Mouse (Mus musculus): ENCODE results near the gene Cab39. TPM values are rescaled to one million over a fixed set of nuclear protein-coding genes. Genes with fewer than 3 reads are reported as not detected.

Cab39 gene
- total and polyA plus RNA-seq, 2 experiments: 17.5 to 54.0 TPM

- H3K36me3 ChIP-seq (ENCODE audit: control insufficient read depth, insufficient read depth, low read length): no peaks in the 10 kb centered on the region
- TF ChIP-seq POLR2A (IDR thresholded peaks at IDR 0.05; ENCODE audit: extremely low read depth, insufficient read depth, low read length) (0 out of 2 replicates have a peak, but pooled peaks have one; percentile 13), CTCF (IDR thresholded peaks at IDR 0.05; ENCODE audit: low read depth, low read length) (no peak)
- no peaks in the 10 kb centered on the region for H3K27me3 ChIP-seq (ENCODE audit: control insufficient read depth, insufficient read depth, low read length)
- DNase-seq (ENCODE audit: extremely low read depth, low read depth, low spot score): peak; percentile 86
- WGBS: under 1% methylated on average over 38 of the region's 38 CpGs
- peaks cover 14% of the 10 kb centered on the region; the same call in 1 of the 2 replicates for H3K4me1 ChIP-seq (ENCODE audit: control insufficient read depth, insufficient read depth, low read length)
- peak overlapping the region; percentile 83 for H3K27ac ChIP-seq (replicated peaks; ENCODE audit: insufficient read depth, low read depth, low read length)
- peaks cover 24% of the 10 kb centered on the region for H3K79me2 ChIP-seq (ENCODE audit: control insufficient read depth, insufficient read depth, low read length)
- H3K4me3 ChIP-seq (ENCODE audit: insufficient read depth, low read depth, low read length): peak overlapping the region; percentile 93
- H3K9ac ChIP-seq (ENCODE audit: low read depth, low read length): peak overlapping the region; percentile 99
Measured at GRCm38 (mm10) chr1:85794106-85794771, 998 bp downstream of the Cab39 start.

- peaks cover 24% of the 10 kb centered on the region for H3K79me2 ChIP-seq (ENCODE audit: control insufficient read depth, insufficient read depth, low read length)
- no peak overlapping the region for H3K9ac ChIP-seq (ENCODE audit: low read depth, low read length)
- peaks cover 14% of the 10 kb centered on the region; the same call in 1 of the 2 replicates for H3K4me1 ChIP-seq (ENCODE audit: control insufficient read depth, insufficient read depth, low read length)
- H3K27me3 ChIP-seq (ENCODE audit: control insufficient read depth, insufficient read depth, low read length): no peaks in the 10 kb centered on the region
- TF ChIP-seq POLR2A (IDR thresholded peaks at IDR 0.05; ENCODE audit: extremely low read depth, insufficient read depth, low read length) (no peak), CTCF (IDR thresholded peaks at IDR 0.05; ENCODE audit: low read depth, low read length) (no peak)
- H3K4me3 ChIP-seq (ENCODE audit: insufficient read depth, low read depth, low read length): no peak overlapping the region
- H3K36me3 ChIP-seq (ENCODE audit: control insufficient read depth, insufficient read depth, low read length): no peaks in the 10 kb centered on the region
- WGBS: 34% methylated on average over 3 of the region's 3 CpGs
- no peak overlapping the region for H3K27ac ChIP-seq (replicated peaks; ENCODE audit: insufficient read depth, low read depth, low read length)
- DNase-seq (ENCODE audit: extremely low read depth, low read depth, low spot score): no peak
Measured at GRCm38 (mm10) chr1:85795196-85795595, 2.0 kb downstream of the Cab39 start.

GRCm38 (mm10) chr1:85799776-85800175 is 6.5 kb downstream of the Cab39 start:
- no peaks in the 10 kb centered on the region; the same call in 1 of the 2 replicates for H3K36me3 ChIP-seq (ENCODE audit: control insufficient read depth, insufficient read depth, low read length)
- H3K79me2 ChIP-seq (ENCODE audit: control insufficient read depth, insufficient read depth, low read length): peaks cover 27% of the 10 kb centered on the region
- 26% methylated on average over 1 of the region's 1 CpGs for WGBS
- H3K4me1 ChIP-seq (ENCODE audit: control insufficient read depth, insufficient read depth, low read length): peaks cover 16% of the 10 kb centered on the region; the same call in 1 of the 2 replicates
- TF ChIP-seq POLR2A (IDR thresholded peaks at IDR 0.05; ENCODE audit: extremely low read depth, insufficient read depth, low read length) (no peak), CTCF (IDR thresholded peaks at IDR 0.05; ENCODE audit: low read depth, low read length) (no peak)
- H3K27me3 ChIP-seq (ENCODE audit: control insufficient read depth, insufficient read depth, low read length): no peaks in the 10 kb centered on the region
- DNase-seq (ENCODE audit: extremely low read depth, low read depth, low spot score): peak; percentile 41
- H3K27ac ChIP-seq (replicated peaks; ENCODE audit: insufficient read depth, low read depth, low read length): no peak overlapping the region
- no peak overlapping the region for H3K4me3 ChIP-seq (ENCODE audit: insufficient read depth, low read depth, low read length)
- no peak overlapping the region for H3K9ac ChIP-seq (ENCODE audit: low read depth, low read length)

- TF ChIP-seq POLR2A (IDR thresholded peaks at IDR 0.05; ENCODE audit: extremely low read depth, insufficient read depth, low read length) (no peak), CTCF (IDR thresholded peaks at IDR 0.05; ENCODE audit: low read depth, low read length) (no peak)
- DNase-seq (ENCODE audit: extremely low read depth, low read depth, low spot score): peak; percentile 33
- H3K9ac ChIP-seq (ENCODE audit: low read depth, low read length): no peak overlapping the region
- H3K27me3 ChIP-seq (ENCODE audit: control insufficient read depth, insufficient read depth, low read length): no peaks in the 10 kb centered on the region
- H3K79me2 ChIP-seq (ENCODE audit: control insufficient read depth, insufficient read depth, low read length): peaks cover 26% of the 10 kb centered on the region
- H3K36me3 ChIP-seq (ENCODE audit: control insufficient read depth, insufficient read depth, low read length): no peaks in the 10 kb centered on the region; the same call in 1 of the 2 replicates
- H3K4me3 ChIP-seq (ENCODE audit: insufficient read depth, low read depth, low read length): no peak overlapping the region
- H3K4me1 ChIP-seq (ENCODE audit: control insufficient read depth, insufficient read depth, low read length): peaks cover 9% of the 10 kb centered on the region; the same call in 1 of the 2 replicates
- no peak overlapping the region for H3K27ac ChIP-seq (replicated peaks; ENCODE audit: insufficient read depth, low read depth, low read length)
- WGBS: 100% methylated on average over 1 of the region's 1 CpGs
Measured at GRCm38 (mm10) chr1:85802517-85802916, 9.3 kb downstream of the Cab39 start.

GRCm38 (mm10) chr1:85804551-85804950 is 11.3 kb downstream of the Cab39 start:
- Histone ChIP-seq H3K9ac (ENCODE audit: low read depth, low read length) (no peak overlapping the region), H3K27ac (replicated peaks; ENCODE audit: insufficient read depth, low read depth, low read length) (no peak overlapping the region), H3K79me2 (ENCODE audit: control insufficient read depth, insufficient read depth, low read length) (peaks cover 23% of the 10 kb centered on the region; the same call in 1 of the 2 replicates), H3K36me3 (ENCODE audit: control insufficient read depth, insufficient read depth, low read length) (no peaks in the 10 kb centered on the region; the same call in 1 of the 2 replicates), H3K27me3 (ENCODE audit: control insufficient read depth, insufficient read depth, low read length) (no peaks in the 10 kb centered on the region), H3K4me3 (ENCODE audit: insufficient read depth, low read depth, low read length) (no peak overlapping the region), H3K4me1 (ENCODE audit: control insufficient read depth, insufficient read depth, low read length) (peaks cover 9% of the 10 kb centered on the region)
- no peak for TF ChIP-seq CTCF (IDR thresholded peaks at IDR 0.05; ENCODE audit: low read depth, low read length)
- TF ChIP-seq POLR2A (IDR thresholded peaks at IDR 0.05; ENCODE audit: extremely low read depth, insufficient read depth, low read length): no peak
- WGBS: 92% methylated on average over 8 of the region's 8 CpGs
- DNase-seq (ENCODE audit: extremely low read depth, low read depth, low spot score): no peak

- 74% methylated on average over 4 of the region's 4 CpGs for WGBS
- peaks cover 15% of the 10 kb centered on the region for H3K4me1 ChIP-seq (ENCODE audit: control insufficient read depth, insufficient read depth, low read length)
- DNase-seq (ENCODE audit: extremely low read depth, low read depth, low spot score): peak; percentile 12
Measured at GRCm38 (mm10) chr1:85809256-85809655, 16.0 kb downstream of the Cab39 start.

More at GRCm38 (mm10) chr1:85809256-85809655, 16.0 kb downstream of the Cab39 start:
- H3K27ac ChIP-seq (replicated peaks; ENCODE audit: insufficient read depth, low read depth, low read length): no peak overlapping the region
- no peaks in the 10 kb centered on the region for H3K36me3 ChIP-seq (ENCODE audit: control insufficient read depth, insufficient read depth, low read length)
- H3K79me2 ChIP-seq (ENCODE audit: control insufficient read depth, insufficient read depth, low read length): peaks cover 36% of the 10 kb centered on the region
- H3K27me3 ChIP-seq (ENCODE audit: control insufficient read depth, insufficient read depth, low read length): no peaks in the 10 kb centered on the region
- TF ChIP-seq CTCF (IDR thresholded peaks at IDR 0.05; ENCODE audit: low read depth, low read length) (no peak), POLR2A (IDR thresholded peaks at IDR 0.05; ENCODE audit: extremely low read depth, insufficient read depth, low read length) (no peak)
- no peak overlapping the region for H3K9ac ChIP-seq (ENCODE audit: low read depth, low read length)
- H3K4me3 ChIP-seq (ENCODE audit: insufficient read depth, low read depth, low read length): no peak overlapping the region
